Mouse (Mus musculus): ENCODE measurements at regions not wholly inside any gene's neighbourhood (a gene's known extent, or its start where the extent isn't known, plus 50 kb on each side); places are given as distances from the start of the nearest gene placed in this dataset.

DNA sequence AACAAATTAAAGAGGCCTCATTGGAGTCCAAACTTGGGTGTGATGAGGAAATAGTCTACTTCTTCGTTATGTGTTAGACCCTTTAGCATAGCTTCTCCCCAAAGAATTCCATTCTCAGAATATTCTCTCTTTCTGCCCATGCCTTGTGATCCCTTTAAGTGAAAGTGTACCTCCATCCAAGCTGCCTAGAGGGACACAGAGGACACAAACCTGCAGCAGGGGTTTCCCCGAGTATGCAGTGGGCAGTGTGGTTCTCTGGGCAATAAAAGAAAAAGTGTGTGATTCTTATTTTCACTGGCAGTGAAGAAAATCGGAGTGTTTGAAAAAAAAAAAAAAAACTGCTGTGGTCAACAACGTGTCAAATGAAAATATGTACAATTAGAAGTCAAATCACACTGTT, 331.9 kb upstream of the Prkd1 start:
- 65% methylated on average over 4 of the region's 4 CpGs for WGBS
- TF ChIP-seq CTCF (conservative IDR thresholded peaks at IDR 0.05; ENCODE audit: insufficient read depth, insufficient read length, low read depth, low read length): no peak
- no peak for TF ChIP-seq POLR2A (IDR thresholded peaks at IDR 0.05; ENCODE audit: low read depth, low read length)
- DNase-seq: no peak

DNA sequence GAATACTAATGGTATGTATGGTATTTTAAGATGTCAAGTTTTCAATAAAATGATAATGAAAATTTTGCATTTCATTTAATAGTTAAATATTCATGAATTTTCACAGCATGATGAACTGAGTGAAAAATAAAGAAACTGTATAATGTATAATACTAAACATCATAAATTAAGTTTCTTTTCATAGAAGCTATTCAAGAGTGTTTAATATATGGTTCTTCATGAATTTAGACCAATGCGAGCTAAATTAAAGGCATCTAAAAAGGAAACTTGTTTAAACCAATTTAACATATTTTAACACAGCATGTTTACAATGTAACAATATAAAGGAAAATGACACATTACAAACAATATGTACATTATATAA, 321.8 kb upstream of the Prkd1 start:
- DNase-seq: no peak

More for the DNA sequence above, 331.9 kb upstream of the Prkd1 start:
- Histone ChIP-seq H3K36me3 (ENCODE audit: control insufficient read depth, insufficient read depth, low read length) (no peaks in the 10 kb centered on the region), H3K27ac (ENCODE audit: insufficient read depth, low read depth, low read length) (no peak overlapping the region; the same call in 1 of the 2 replicates), H3K4me3 (ENCODE audit: insufficient read depth, low read depth, low read length) (no peak overlapping the region), H3K4me1 (ENCODE audit: control insufficient read depth, insufficient read depth, low read length) (no peaks in the 10 kb centered on the region), H3K27me3 (replicated peaks; ENCODE audit: control insufficient read depth, insufficient read depth, low read length) (no peaks in the 10 kb centered on the region)

DNA sequence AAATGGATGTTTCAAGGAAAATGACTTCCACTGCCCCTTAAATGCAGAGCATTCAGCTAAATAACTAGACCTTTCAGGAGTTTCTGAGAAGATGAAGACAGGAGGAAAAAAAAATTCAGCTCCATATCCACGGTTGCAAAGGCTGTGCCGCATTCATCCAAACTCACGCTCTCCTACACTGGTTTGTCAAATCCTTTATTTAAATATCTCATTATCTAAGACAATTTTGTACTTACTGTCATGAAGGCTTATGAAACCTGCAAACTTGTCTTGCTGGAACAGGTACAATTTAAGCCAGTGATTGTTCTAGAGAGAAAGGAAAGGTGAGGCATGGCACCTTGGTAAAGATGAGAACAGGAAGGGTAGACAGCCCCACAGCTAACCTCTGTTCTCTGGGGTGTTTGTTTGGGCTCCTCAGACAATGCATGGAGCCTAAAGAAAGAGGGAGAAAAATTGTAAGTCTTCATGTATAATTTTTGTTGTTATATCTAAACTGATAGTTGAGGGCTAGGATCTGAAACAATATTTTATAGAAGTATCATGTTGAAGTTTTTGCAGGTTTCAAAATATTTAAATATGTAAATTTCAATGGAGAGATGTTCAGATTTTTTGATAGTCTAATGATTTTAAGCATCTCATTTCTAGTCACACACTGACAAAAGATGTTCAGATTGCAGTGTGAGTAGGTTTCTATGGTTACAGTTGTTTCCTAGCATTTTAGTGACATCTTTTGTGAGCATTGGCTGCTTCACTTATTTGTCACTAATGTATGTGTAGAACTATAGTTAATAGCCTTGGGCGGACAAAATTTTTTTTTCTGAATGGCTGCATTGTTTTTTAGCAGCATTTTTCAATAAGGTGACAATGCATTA, 321.2 kb upstream of the Prkd1 start:
- no peak for DNase-seq
- Histone ChIP-seq H3K27me3 (replicated peaks; ENCODE audit: control insufficient read depth, insufficient read depth, low read length) (no peaks in the 10 kb centered on the region; the same call in 1 of the 2 replicates), H3K4me1 (ENCODE audit: control insufficient read depth, insufficient read depth, low read length) (no peaks in the 10 kb centered on the region), H3K27ac (ENCODE audit: insufficient read depth, low read depth, low read length) (no peak overlapping the region), H3K36me3 (ENCODE audit: control insufficient read depth, insufficient read depth, low read length) (no peaks in the 10 kb centered on the region), H3K4me3 (ENCODE audit: insufficient read depth, low read depth, low read length) (no peak overlapping the region)
- WGBS: 90% methylated on average over 4 of the region's 4 CpGs
- TF ChIP-seq POLR2A (IDR thresholded peaks at IDR 0.05; ENCODE audit: low read depth, low read length) (no peak), CTCF (conservative IDR thresholded peaks at IDR 0.05; ENCODE audit: insufficient read depth, insufficient read length, low read depth, low read length) (no peak)

More for the DNA sequence above, 321.8 kb upstream of the Prkd1 start:
- no peaks in the 10 kb centered on the region for H3K36me3 ChIP-seq (ENCODE audit: control insufficient read depth, insufficient read depth, low read length)
- 100% methylated on average over 1 of the region's 1 CpGs for WGBS
- H3K4me3 ChIP-seq (ENCODE audit: insufficient read depth, low read depth, low read length): no peak overlapping the region
- H3K4me1 ChIP-seq (ENCODE audit: control insufficient read depth, insufficient read depth, low read length): no peaks in the 10 kb centered on the region
- no peaks in the 10 kb centered on the region; the same call in 1 of the 2 replicates for H3K27me3 ChIP-seq (replicated peaks; ENCODE audit: control insufficient read depth, insufficient read depth, low read length)
- TF ChIP-seq POLR2A (IDR thresholded peaks at IDR 0.05; ENCODE audit: low read depth, low read length) (no peak), CTCF (conservative IDR thresholded peaks at IDR 0.05; ENCODE audit: insufficient read depth, insufficient read length, low read depth, low read length) (no peak)
- H3K27ac ChIP-seq (ENCODE audit: insufficient read depth, low read depth, low read length): no peak overlapping the region

DNA sequence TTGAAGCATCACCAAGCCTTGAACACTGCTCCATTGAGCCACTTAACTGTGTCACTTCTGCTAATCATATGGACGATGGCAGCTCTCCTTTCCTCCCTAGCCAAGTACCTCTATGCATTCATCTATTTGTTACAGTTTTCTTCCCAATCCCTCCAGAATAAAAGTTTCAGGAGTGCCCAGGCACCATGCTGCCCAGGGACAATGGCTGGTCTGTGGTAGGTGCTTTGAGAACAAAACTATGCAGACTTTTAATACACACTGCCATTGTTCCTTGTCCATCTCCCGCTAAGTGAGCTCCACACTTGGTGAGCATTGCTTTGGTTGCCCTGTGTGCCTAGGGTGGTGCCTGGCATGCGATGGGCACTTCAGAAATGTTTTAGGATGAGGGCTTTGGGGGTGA, 320.5 kb upstream of the Prkd1 start:
- no peak overlapping the region for H3K27ac ChIP-seq (ENCODE audit: insufficient read depth, low read depth, low read length)
- H3K27me3 ChIP-seq (replicated peaks; ENCODE audit: control insufficient read depth, insufficient read depth, low read length): no peaks in the 10 kb centered on the region; the same call in 1 of the 2 replicates
- H3K36me3 ChIP-seq (ENCODE audit: control insufficient read depth, insufficient read depth, low read length): no peaks in the 10 kb centered on the region
- 82% methylated on average over 3 of the region's 3 CpGs for WGBS
- H3K4me1 ChIP-seq (ENCODE audit: control insufficient read depth, insufficient read depth, low read length): no peaks in the 10 kb centered on the region
- TF ChIP-seq POLR2A (IDR thresholded peaks at IDR 0.05; ENCODE audit: low read depth, low read length): no peak
- no peak for TF ChIP-seq CTCF (conservative IDR thresholded peaks at IDR 0.05; ENCODE audit: insufficient read depth, insufficient read length, low read depth, low read length)
- no peak overlapping the region for H3K4me3 ChIP-seq (ENCODE audit: insufficient read depth, low read depth, low read length)
- no peak for DNase-seq

DNA sequence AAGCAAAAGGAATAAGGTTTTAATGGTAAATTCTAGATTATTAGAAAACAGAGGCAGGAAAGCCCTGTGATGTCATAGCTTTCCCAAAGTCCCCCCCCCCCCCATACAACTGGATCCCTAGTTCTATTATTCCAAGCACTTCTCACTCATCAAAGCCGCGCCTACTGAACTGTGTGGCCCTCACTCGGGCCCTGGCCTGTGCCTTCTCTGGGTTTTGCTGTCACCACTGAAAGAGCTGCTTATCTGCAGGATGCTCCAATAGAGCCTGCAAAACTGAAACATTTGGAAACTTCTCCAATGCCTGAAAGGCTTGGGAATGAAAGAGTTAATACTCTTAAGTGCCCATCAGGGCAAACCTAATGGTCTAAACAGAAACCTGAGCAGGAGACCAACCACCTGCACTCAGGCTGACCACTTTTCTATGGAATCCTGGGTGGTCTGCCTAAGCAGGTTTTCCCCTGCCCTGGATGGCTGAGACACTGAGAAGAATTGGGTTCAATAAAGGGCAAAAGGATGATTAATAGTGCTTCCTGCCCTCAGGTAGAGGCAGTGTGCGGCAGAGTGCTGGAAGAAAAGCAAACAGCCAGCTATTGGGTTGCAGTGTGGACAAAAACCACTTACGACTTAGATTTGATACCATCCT, 318.4 kb upstream of the Prkd1 start:
- Histone ChIP-seq H3K4me3 (ENCODE audit: insufficient read depth, low read depth, low read length) (no peak overlapping the region), H3K27me3 (replicated peaks; ENCODE audit: control insufficient read depth, insufficient read depth, low read length) (no peaks in the 10 kb centered on the region; the same call in 1 of the 2 replicates), H3K27ac (ENCODE audit: insufficient read depth, low read depth, low read length) (no peak overlapping the region), H3K36me3 (ENCODE audit: control insufficient read depth, insufficient read depth, low read length) (no peaks in the 10 kb centered on the region), H3K4me1 (ENCODE audit: control insufficient read depth, insufficient read depth, low read length) (no peaks in the 10 kb centered on the region)
- DNase-seq: no peak
- no peak for TF ChIP-seq POLR2A (IDR thresholded peaks at IDR 0.05; ENCODE audit: low read depth, low read length)
- WGBS: 50% methylated on average over 5 of the region's 5 CpGs

DNA sequence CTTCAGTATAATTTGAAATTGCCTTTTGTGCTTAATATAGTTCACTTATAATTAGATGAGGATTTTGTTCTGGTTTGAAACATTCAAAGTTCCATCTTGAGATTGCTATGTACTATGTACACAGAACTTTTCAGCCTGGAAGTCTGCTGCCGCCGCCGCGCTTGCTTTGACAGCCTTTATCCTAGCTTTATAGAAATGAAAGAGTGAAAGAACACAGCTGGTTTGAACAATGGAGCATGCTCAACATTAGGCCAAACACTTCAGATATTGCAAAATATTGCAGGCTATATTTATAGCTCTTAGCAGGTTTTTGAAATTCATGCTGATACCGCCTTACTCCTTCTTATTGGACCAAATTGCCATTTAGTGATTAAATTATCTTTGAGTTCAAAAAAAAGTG, 305.1 kb upstream of the Prkd1 start:
- 98% methylated on average over 5 of the region's 5 CpGs for WGBS
- Histone ChIP-seq H3K27ac (ENCODE audit: insufficient read depth, low read depth, low read length) (no peak overlapping the region), H3K27me3 (replicated peaks; ENCODE audit: control insufficient read depth, insufficient read depth, low read length) (no peaks in the 10 kb centered on the region), H3K4me3 (ENCODE audit: insufficient read depth, low read depth, low read length) (no peak overlapping the region), H3K4me1 (ENCODE audit: control insufficient read depth, insufficient read depth, low read length) (no peaks in the 10 kb centered on the region), H3K36me3 (ENCODE audit: control insufficient read depth, insufficient read depth, low read length) (no peaks in the 10 kb centered on the region)
- DNase-seq: no peak
- TF ChIP-seq POLR2A (IDR thresholded peaks at IDR 0.05; ENCODE audit: low read depth, low read length) (no peak), CTCF (conservative IDR thresholded peaks at IDR 0.05; ENCODE audit: insufficient read depth, insufficient read length, low read depth, low read length) (no peak)

DNA sequence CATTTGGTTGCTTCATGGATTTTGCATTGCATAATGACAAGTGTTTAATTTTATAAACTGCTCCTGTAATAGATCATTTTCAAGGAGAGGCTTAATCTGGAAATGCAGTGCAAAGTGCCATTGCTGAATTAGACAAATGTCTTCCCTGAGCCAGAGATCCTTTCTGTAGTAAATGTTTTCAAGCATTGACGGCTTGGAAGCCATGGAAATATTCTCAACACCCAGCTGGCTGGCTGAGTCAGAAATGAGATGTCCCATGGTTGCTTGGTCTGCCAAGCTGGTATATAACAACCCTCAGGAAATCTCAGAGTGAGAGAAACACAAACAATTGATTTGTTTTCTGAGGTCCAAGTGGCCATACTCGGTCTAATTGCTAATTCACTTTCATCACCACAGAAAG, 298.1 kb upstream of the Prkd1 start:
- no peak overlapping the region for H3K4me3 ChIP-seq (ENCODE audit: insufficient read depth, low read depth, low read length)
- H3K27ac ChIP-seq (ENCODE audit: insufficient read depth, low read depth, low read length): no peak overlapping the region
- no peaks in the 10 kb centered on the region for H3K4me1 ChIP-seq (ENCODE audit: control insufficient read depth, insufficient read depth, low read length)
- no peak for DNase-seq
- no peak for TF ChIP-seq CTCF (conservative IDR thresholded peaks at IDR 0.05; ENCODE audit: insufficient read depth, insufficient read length, low read depth, low read length)
- no peak for TF ChIP-seq POLR2A (IDR thresholded peaks at IDR 0.05; ENCODE audit: low read depth, low read length)
- no peaks in the 10 kb centered on the region for H3K36me3 ChIP-seq (ENCODE audit: control insufficient read depth, insufficient read depth, low read length)
- no peaks in the 10 kb centered on the region for H3K27me3 ChIP-seq (replicated peaks; ENCODE audit: control insufficient read depth, insufficient read depth, low read length)
- 66% methylated on average over 2 of the region's 2 CpGs for WGBS

Measured in kidney, adult 2 months (tissue).